Mouse (Mus musculus): ENCODE data around the gene Tmem200c.

GRCm38 (mm10) chr17:68837013-68837858 lies 10.8 kb downstream of the Tmem200c start:
- no peak for TF ChIP-seq CTCF (IDR thresholded peaks at IDR 0.05; ENCODE audit: extremely low read depth, insufficient read depth, low read length)
- TF ChIP-seq POLR2A (IDR thresholded peaks at IDR 0.05; ENCODE audit: extremely low read depth, insufficient read depth, low read length), result peak; percentile 39; the same call in 1 of the 2 replicates
